Mouse (Mus musculus) kidney, embryonic 16.5 days (tissue): Measurements from ENCODE around the gene Dpf1. TPM values are rescaled to one million over a fixed set of nuclear protein-coding genes. Genes with fewer than 3 reads are reported as not detected.

Source experiments
- ATAC-seq: fragments of 200-750 bp; cut with Nextera tagmentation; 2 replicates; pipeline ENCODE4 v1.8.0; 2017; ENCODE audit warnings: moderate TSS enrichment; ENCODE audit not compliant: low FRiP score, low TSS enrichment
- H3K27ac ChIP-seq: fragments of 300-500 bp; sonication (generic); 2 replicates; pipeline ENCODE4 v1.5.1; 2014; ENCODE audit warnings: low read length
- H3K27me3 ChIP-seq: fragments of 300-500 bp; sonication (generic); 2 replicates; pipeline ENCODE4 v1.6.1; 2014; ENCODE audit warnings: low read length, control low read depth, mixed read lengths; ENCODE audit not compliant: insufficient read depth
- H3K36me3 ChIP-seq: fragments of 300-500 bp; sonication (generic); 2 replicates; pipeline ENCODE4 v1.6.1; 2014; ENCODE audit warnings: low read length, control low read depth, mixed read lengths; ENCODE audit not compliant: insufficient read depth
- H3K4me1 ChIP-seq: fragments of 300-500 bp; sonication (generic); 2 replicates; pipeline ENCODE4 v1.6.1; 2014; ENCODE audit warnings: low read length, control low read depth, mixed read lengths; ENCODE audit not compliant: insufficient read depth
- H3K4me2 ChIP-seq: fragments of 300-500 bp; sonication (generic); replicated peaks from 2 replicates; pipeline ENCODE4 v1.6.1; 2014; ENCODE audit warnings: low read depth, low read length
- H3K4me3 ChIP-seq: fragments of 300-500 bp; sonication (generic); 2 replicates; pipeline ENCODE4 v1.5.1; 2014; ENCODE audit warnings: mild to moderate bottlenecking, low read length
- H3K9ac ChIP-seq: fragments of 300-500 bp; sonication (generic); replicated peaks from 2 replicates; pipeline ENCODE4 v1.6.1; 2014; ENCODE audit warnings: low read length
- H3K9me3 ChIP-seq: fragments of 300-500 bp; sonication (generic); 2 replicates; pipeline ENCODE4 v1.6.1; 2016; ENCODE audit warnings: low read length, control low read depth
- WGBS: fragments of 180-500 bp; shearing (Covaris S2); extraction: QIAGEN DNeasy Blood & Tissue Kit; methylation state at CpG from one replicate; pipeline ENCODE4 v1.1.7; 2014; 5-methylcytosine and 5-hydroxymethylcytosine counted together
- polyA plus RNA-seq: library from polyadenylated mRNA; unstranded; fragments of >200 nt; fragmentation: Nextera tagmentation; extraction: Ambion mirVana; gene quantifications from 2 replicates; pipeline ENCODE4 v1.2.1, GENCODE M21; 2015

Gene Dpf1
- polyA plus RNA-seq, 1 experiment from 2014 or later, result 3.5 TPM

- WGBS, result 91% methylated on average over 7 of the region's 7 CpGs
- Histone ChIP-seq H3K4me3 (no peak overlapping the region), H3K27me3 (peaks cover 9% of the 10 kb centered on the region; the same call in 1 of the 2 replicates), H3K4me1 (peaks cover 5% of the 10 kb centered on the region; the same call in 1 of the 2 replicates), H3K27ac (no peak overlapping the region), H3K9ac (no peak overlapping the region), H3K9me3 (no peaks in the 10 kb centered on the region), H3K4me2 (no peak overlapping the region), H3K36me3 (peaks cover 12% of the 10 kb centered on the region)
- no peak for ATAC-seq
Measured at GRCm38 (mm10) chr7:29343746-29344145, 40.0 kb downstream of the Dpf1 start.

GRCm38 (mm10) chr7:29345534-29345933, 41.8 kb downstream of the Dpf1 start:
- peaks cover 7% of the 10 kb centered on the region; the same call in 1 of the 2 replicates for H3K27me3 ChIP-seq
- H3K4me3 ChIP-seq, result no peak overlapping the region
- no peaks in the 10 kb centered on the region for H3K9me3 ChIP-seq
- 88% methylated on average over 4 of the region's 4 CpGs for WGBS
- no peak overlapping the region for H3K27ac ChIP-seq
- ATAC-seq, result no peak
- H3K9ac ChIP-seq, result no peak overlapping the region
- H3K4me1 ChIP-seq, result no peaks in the 10 kb centered on the region
- no peak overlapping the region for H3K4me2 ChIP-seq
- peaks cover 18% of the 10 kb centered on the region for H3K36me3 ChIP-seq

DNA sequence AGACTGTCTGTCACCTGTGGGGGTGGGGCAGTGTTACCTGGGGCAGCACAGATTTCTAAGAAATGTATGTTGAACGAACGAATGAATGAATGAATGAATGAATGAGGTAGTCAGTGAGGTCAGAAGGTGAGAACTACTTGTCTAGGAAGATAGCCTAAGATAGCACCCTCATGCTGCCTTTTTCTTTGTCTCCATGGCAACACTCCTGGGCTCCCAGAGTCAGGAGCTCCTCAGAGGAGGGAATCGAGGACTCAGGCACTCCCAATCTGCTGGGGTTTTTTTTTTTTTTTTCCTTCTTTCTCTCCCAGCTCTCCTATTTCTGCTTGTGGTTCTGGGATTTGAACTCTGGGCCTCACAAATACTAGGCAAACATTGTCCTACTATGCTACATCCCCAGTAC, 42.5 kb downstream of the Dpf1 start:
- H3K36me3 ChIP-seq, result peaks cover 22% of the 10 kb centered on the region
- H3K4me2 ChIP-seq, result no peak overlapping the region
- no peaks in the 10 kb centered on the region for H3K9me3 ChIP-seq
- WGBS, result 83% methylated on average over 3 of the region's 3 CpGs
- no peaks in the 10 kb centered on the region for H3K27me3 ChIP-seq
- H3K4me3 ChIP-seq, result no peak overlapping the region
- no peak overlapping the region for H3K27ac ChIP-seq
- no peak overlapping the region for H3K9ac ChIP-seq
- H3K4me1 ChIP-seq, result no peaks in the 10 kb centered on the region
- ATAC-seq, result no peak

GRCm38 (mm10) chr7:29350489-29350888, 46.7 kb downstream of the Dpf1 start:
- 93% methylated on average over 10 of the region's 10 CpGs for WGBS
- Histone ChIP-seq H3K36me3 (peaks cover 29% of the 10 kb centered on the region), H3K4me3 (no peak overlapping the region), H3K4me1 (no peaks in the 10 kb centered on the region), H3K9ac (no peak overlapping the region), H3K9me3 (no peaks in the 10 kb centered on the region), H3K27ac (no peak overlapping the region), H3K4me2 (no peak overlapping the region), H3K27me3 (no peaks in the 10 kb centered on the region)
- no peak for ATAC-seq

DNA sequence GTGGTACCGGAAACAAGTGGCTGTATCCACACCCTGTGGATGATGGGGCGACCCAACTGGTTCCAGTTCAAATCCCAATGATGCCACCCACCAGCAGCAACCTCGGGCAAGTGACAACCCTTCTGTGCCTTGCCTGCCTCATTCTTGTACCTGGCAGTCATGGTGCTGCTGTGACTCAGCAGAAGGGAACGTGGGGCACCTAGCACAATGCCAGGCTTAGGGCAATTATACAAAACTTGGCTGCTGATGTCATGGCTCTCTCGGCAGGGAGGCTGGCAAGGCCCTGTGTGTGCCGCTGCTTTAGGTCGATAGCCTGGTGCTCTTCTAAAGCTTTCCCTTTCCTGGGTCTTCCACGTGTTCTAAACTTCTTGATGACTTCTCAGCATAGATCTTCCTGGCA, 48.5 kb downstream of the Dpf1 start:
- no peak for ATAC-seq
- peaks cover 34% of the 10 kb centered on the region for H3K36me3 ChIP-seq
- H3K27ac ChIP-seq, result no peak overlapping the region
- H3K4me2 ChIP-seq, result no peak overlapping the region
- H3K4me3 ChIP-seq, result no peak overlapping the region
- no peaks in the 10 kb centered on the region for H3K27me3 ChIP-seq
- H3K4me1 ChIP-seq, result no peaks in the 10 kb centered on the region
- WGBS, result 91% methylated on average over 8 of the region's 8 CpGs
- H3K9ac ChIP-seq, result no peak overlapping the region
- H3K9me3 ChIP-seq, result no peaks in the 10 kb centered on the region

- Histone ChIP-seq H3K27me3 (no peaks in the 10 kb centered on the region), H3K9me3 (no peaks in the 10 kb centered on the region), H3K4me1 (no peaks in the 10 kb centered on the region), H3K36me3 (peaks cover 33% of the 10 kb centered on the region), H3K4me2 (no peak overlapping the region), H3K9ac (no peak overlapping the region), H3K27ac (no peak overlapping the region), H3K4me3 (no peak overlapping the region)
- 91% methylated on average over 8 of the region's 8 CpGs for WGBS
- no peak for ATAC-seq
Measured at GRCm38 (mm10) chr7:29354161-29354560, 50.4 kb downstream of the Dpf1 start.

DNA sequence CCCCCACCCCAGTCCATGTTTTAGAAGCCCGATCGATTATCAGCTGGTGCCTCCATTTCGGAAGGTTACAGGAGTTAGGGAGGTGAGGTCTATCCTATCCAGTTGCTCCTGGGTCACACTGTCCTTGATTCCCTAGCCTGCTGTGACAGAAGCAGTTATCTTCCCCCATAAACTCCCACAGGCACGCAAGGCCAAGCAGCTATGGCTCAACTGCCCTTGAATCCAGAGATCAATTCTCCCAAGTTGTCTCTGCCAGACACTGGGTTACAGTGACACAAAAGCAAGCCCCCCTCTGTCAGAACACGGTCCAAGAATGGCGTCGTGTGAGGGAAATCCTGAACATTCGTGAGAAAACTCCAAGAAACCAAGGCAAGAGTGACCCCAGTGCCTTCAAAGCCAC, 51.7 kb downstream of the Dpf1 start:
- ATAC-seq, result no peak
- WGBS, result 84% methylated on average over 8 of the region's 8 CpGs
- H3K9ac ChIP-seq, result no peak overlapping the region

DNA sequence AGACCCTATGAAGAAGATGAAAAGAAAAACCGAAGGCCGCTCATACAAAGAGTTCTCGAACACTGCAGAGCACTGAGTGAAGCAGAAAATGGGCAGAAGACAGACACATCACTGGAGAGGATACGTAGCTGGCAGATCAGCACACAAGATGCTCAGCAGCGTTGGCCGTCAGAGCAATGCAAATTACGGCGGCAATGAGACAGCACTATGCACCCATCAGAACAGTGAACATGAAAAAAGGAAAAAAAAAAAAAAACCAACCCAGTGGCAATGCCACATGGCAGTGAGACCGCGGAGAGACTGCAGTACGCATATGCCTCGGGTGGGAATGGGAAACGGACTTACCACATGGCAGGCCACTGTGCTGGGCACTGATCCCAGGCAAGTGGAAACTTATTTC, 57.7 kb downstream of the Dpf1 start:
- no peak for ATAC-seq
- Histone ChIP-seq H3K4me3 (no peak overlapping the region), H3K36me3 (peaks cover 33% of the 10 kb centered on the region), H3K4me1 (no peaks in the 10 kb centered on the region), H3K4me2 (no peak overlapping the region), H3K27ac (no peak overlapping the region), H3K27me3 (no peaks in the 10 kb centered on the region), H3K9ac (no peak overlapping the region), H3K9me3 (no peaks in the 10 kb centered on the region)
- 93% methylated on average over 13 of the region's 13 CpGs for WGBS

More for the DNA sequence above, 51.7 kb downstream of the Dpf1 start:
- H3K36me3 ChIP-seq, result peaks cover 28% of the 10 kb centered on the region
- H3K27me3 ChIP-seq, result no peaks in the 10 kb centered on the region
- no peaks in the 10 kb centered on the region for H3K9me3 ChIP-seq
- no peaks in the 10 kb centered on the region for H3K4me1 ChIP-seq
- H3K27ac ChIP-seq, result no peak overlapping the region
- no peak overlapping the region for H3K4me3 ChIP-seq
- H3K4me2 ChIP-seq, result no peak overlapping the region

DNA sequence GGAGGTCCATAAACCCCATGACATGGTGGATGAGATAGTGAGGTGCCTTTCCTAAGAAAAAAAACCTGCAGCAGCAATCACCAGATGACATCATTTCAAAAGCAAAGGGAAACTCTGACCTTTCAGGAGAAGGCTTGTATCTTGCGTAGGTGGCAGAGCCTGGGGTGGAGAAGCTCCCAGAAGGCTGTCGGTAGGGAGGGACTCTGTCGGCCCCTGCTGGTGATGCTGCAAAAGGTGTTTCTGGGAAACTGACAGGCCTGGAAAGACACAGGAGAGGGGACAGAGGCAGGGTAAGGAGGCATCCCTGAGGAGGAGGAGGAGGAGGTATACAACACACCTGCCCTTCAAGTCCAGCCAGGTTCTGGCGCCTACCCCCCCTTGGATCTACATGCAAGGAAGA, 60.3 kb downstream of the Dpf1 start:
- Histone ChIP-seq H3K36me3 (peaks cover 18% of the 10 kb centered on the region; the same call in 1 of the 2 replicates), H3K4me2 (no peak overlapping the region), H3K27ac (no peak overlapping the region), H3K9me3 (no peaks in the 10 kb centered on the region), H3K27me3 (no peaks in the 10 kb centered on the region), H3K9ac (no peak overlapping the region), H3K4me1 (no peaks in the 10 kb centered on the region), H3K4me3 (no peak overlapping the region)
- no peak for ATAC-seq
- WGBS, result 29% methylated on average over 4 of the region's 4 CpGs

GRCm38 (mm10) chr7:29367166-29368003, 63.6 kb downstream of the Dpf1 start:
- Histone ChIP-seq H3K4me1 (no peaks in the 10 kb centered on the region), H3K4me2 (no peak overlapping the region), H3K27ac (no peak overlapping the region), H3K4me3 (no peak overlapping the region), H3K36me3 (peaks cover 23% of the 10 kb centered on the region; the same call in 1 of the 2 replicates), H3K9ac (no peak overlapping the region), H3K27me3 (no peaks in the 10 kb centered on the region), H3K9me3 (no peaks in the 10 kb centered on the region)
- no peak for ATAC-seq
- WGBS, result 78% methylated on average over 13 of the region's 13 CpGs
